Mouse (Mus musculus) lung, postnatal 36 days (tissue): ENCODE measurements at regions not wholly inside any gene's neighbourhood (a gene's known extent, or its start where the extent isn't known, plus 50 kb on each side); places are given as distances from the start of the nearest gene placed in this dataset.
"Not testable (repeated sequence)": the region's sequence is repeated elsewhere in the genome, so short reads cannot be mapped to it uniquely, and the experiment has no call there.

Experiments used
- DNase-seq: peaks from one replicate; pipeline ENCODE4 v3.0.0; 2022; ENCODE audit warnings: mixed read lengths

DNA sequence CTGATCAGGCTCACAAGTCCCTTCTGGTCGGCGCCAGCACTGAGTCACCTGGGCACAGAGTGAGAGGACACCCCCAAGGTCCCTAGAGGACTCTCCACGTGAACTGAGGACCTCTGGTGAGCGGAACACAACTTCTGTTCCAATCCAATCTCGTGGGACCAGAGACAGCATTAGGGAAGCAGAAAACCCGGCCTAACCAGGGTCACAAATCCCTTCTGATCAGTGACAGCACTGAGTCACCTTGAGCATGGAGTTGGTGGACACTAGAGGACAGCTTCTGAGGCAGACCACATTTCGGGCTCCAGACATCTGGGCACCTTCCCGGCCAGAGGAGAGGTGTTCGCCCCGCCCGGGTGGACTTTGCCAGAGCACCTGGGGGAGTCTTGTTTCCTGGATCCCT lies 412.3 kb upstream of the Arid1b start:
- no peak for DNase-seq

DNA sequence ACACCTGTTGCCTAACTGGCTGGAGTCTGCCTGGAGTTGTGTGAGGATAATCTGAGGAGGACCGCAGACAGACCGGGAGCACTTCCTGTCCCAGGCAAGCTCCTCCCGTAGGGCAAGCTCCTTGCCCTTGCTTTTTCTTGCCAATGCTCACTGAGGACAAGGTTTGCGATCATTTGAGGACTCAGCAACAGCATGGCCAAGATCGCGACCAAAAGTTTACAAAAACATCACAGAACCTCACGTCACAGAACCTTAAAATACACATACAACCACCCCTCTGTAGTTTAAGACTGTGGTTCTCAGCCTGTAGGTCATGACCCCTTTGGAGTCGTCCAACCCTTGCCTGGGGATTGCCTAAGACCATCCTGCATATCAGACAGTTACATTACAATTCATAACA lies 383.7 kb upstream of the Arid1b start:
- peak; percentile 34 for DNase-seq

- no peak for DNase-seq
Measured at GRCm38 (mm10) chr17:4610993-4611392, 383.1 kb upstream of the Arid1b start.

GRCm38 (mm10) chr17:4611711-4612110 lies 382.4 kb upstream of the Arid1b start:
- no peak for DNase-seq

- peak; percentile 26 for DNase-seq
Measured at GRCm38 (mm10) chr17:4612136-4612535, 382.0 kb upstream of the Arid1b start.

- DNase-seq = peak; percentile 2
Measured at GRCm38 (mm10) chr17:4612741-4613140, 381.4 kb upstream of the Arid1b start.

DNA sequence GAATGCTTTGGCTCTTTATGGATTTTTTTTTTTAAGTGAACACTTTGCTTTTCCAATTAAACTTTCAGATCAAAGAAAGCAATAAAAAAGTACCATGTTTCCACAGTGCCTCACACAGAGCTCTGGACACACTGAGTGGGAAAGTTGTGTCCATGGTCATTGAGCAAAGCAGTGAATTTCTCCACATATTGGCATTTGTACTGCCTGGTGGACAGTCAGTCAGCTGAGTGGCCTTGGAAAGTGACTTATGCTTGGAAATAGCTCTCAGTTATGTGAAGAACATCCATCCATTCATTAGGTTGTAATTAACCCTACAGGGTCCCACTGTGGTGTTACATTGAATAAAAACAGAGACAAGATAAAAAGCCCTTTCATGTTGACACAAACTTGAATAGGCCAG lies 373.8 kb upstream of the Arid1b start:
- no peak for DNase-seq

DNA sequence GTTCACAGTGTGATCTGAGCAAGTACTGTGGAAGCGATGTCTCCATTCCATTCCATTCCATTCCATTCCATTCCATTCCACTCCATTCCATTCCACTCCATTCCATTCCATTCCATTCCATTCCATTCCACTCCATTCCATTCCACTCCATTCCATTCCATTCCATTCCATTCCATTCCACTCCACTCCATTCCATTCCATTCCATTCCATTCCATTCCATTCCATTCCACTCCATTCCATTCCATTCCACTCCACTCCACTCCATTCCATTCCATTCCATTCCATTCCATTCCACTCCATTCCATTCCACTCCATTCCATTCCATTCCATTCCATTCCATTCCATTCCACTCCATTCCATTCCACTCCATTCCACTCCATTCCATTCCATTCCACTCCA lies 368.0 kb upstream of the Arid1b start:
- not testable (repeated sequence) for DNase-seq

DNA sequence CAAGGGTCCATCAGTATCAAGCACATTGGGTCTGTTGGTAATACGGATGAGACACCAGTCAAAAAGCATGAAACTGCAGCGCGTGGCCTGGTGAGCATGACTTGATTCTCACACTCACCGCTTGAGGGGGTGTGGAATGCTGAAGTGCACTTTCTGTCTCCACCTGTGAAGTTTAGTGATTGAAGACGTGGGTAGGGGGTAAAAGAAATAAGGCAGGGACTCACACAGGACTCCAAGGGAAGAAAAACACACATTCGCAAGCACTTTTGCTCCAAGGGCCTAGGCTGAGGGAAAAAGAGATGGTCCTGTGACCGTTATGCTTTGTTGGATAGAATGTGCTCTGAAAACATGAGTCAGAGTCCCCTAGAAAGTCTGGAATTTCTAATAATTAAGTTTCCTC lies 366.6 kb upstream of the Arid1b start:
- no peak for DNase-seq

- no peak for DNase-seq
Measured at GRCm38 (mm10) chr17:4631122-4631521, 363.0 kb upstream of the Arid1b start.

GRCm38 (mm10) chr17:4632506-4632905 lies 361.6 kb upstream of the Arid1b start:
- DNase-seq = no peak

DNA sequence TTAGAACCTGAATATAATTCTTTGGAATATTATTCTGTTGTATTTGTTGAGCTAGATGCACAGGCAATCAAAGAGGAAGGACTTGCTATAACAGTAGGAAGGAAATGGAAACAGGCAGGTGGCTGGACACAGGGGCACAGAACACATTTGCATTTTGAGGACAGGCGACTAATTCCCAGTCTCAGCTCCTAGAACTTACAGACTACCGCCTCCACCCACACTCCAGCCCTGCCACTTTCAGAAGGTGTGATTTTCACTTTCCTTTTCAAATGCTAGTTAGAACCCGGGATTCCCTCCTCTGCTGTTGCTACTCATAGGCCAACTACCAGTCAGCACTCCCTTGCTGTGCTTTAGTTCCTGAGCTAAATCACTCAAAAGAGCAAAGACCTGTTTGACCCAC lies 360.4 kb upstream of the Arid1b start:
- no peak for DNase-seq

DNA sequence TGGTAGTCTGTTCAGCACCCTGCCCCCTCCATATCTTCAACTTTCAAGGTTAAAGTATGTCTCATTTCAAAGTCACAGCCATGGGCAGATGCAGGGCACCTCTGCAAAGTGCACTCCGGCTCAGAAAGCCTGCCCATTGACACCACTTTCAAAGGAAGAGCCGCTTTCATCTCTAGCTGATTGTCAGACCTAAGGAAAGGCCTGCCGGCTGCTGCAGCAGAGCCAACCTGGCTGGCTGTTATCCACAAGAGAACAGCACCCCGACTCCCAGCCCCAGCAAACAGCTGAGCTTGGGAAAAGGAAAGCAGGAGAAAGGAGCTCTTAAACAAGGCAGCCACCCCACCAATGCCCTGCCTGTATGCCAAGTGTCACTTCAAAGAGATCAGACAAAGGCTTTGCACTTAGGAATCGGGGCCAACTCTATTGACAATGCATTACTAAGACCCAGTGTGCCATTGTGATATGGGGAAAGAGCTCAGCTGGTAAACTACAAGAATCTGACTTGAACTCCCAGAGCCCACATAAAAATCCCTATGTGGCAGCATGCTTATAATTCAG lies 357.3 kb upstream of the Arid1b start:
- no peak for DNase-seq

DNA sequence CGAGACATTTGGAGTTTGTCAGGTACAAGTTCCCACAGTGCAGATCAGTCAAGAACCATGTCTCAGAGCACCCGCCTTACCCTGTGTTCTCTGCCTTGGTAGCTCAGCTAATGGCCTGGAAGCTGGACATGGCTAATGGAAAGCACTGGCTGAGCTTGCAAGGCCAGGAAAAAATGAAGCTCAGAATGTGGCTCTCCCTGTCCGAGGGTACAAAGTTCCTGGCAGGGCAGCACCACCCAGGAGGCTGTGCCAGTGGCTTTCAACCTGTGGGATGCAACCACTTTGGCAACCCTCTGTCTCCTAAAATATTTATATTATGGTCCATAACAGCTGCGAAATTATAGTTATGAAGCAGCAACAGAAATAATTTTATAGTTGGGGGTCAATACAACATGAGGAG lies 354.6 kb upstream of the Arid1b start:
- DNase-seq = no peak

DNA sequence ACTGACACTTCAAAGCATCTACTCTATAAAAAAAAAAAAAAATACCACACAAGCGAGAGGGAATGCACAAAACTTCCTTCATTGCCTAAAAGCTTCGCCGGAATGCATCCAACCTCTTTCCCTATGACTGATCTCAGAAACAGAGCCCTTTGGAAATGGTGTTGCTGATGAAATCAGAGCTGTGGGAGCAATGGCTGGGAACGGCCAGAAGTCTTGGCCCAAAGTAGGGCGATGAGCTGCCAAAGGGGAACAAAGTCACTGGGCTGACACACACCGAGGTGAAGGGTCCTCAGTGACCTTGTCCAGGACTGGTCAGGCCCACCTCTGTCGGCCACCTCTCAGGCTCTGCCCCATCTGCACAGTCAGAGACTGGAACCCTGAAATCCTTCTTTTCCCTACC lies 353.6 kb upstream of the Arid1b start:
- DNase-seq = peak; percentile 64

DNA sequence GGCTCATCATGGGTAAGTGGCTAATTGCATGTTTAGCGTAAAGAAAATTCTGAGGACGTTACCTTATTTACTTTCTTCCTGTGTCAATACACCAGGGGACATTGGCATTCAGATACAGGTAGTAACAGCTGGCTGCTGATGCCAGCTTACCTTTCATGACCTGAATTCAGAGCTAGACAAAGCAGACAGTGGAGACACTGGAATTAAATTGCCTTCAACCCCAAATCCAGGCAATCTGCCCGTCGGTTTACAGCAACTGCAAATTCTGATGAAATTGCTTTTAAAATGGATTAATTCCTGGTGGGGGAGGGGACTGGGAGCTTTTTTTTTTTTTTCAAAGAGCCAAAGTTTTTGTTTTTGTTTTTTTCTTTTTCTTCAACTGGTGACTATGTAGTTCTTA lies 353.0 kb upstream of the Arid1b start:
- DNase-seq = peak; percentile 22

GRCm38 (mm10) chr17:4642046-4642445 lies 352.1 kb upstream of the Arid1b start:
- no peak for DNase-seq

GRCm38 (mm10) chr17:4643343-4643742 lies 350.8 kb upstream of the Arid1b start:
- no peak for DNase-seq

GRCm38 (mm10) chr17:4648603-4649002 lies 345.5 kb upstream of the Arid1b start:
- no peak for DNase-seq

DNA sequence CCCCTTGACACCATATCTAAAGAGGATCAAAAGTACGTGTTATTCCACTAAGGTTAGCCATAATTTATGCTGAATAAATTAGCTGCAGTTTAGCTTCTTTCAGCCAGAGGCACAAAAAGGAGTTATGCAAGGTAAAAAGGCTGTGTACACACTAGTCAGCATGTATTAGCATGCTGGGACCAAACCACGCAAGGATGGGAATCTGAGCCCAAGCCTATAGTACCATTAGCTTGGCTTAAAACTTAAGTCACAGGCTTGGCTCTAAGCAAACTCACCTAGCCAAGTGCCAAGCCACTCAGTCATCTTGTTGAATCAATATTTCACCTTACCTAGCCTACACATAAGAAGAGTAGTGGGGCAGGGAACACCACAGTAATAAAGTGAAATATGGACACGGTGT lies 339.9 kb upstream of the Arid1b start:
- no peak for DNase-seq

GRCm38 (mm10) chr17:4661996-4662395 lies 332.1 kb upstream of the Arid1b start:
- DNase-seq = no peak

DNA sequence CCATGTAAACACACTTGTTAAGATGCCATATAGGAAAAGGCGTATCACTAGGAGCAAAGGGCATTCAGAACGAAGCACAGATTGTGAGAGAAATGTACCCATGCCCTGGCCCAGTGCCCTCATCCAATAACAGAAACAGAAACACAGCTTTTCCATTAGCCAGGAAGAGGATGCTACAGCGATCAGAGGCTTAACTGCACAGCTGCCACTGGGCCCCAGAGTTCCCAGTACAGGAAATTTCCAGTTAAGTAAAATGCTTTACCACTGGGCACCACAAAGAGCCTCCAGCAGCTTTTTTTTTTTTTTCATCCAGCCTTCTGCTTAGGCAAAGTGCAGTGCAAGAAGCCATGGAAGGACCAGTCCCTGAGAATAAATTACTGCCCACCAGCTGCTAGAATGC lies 325.6 kb upstream of the Arid1b start:
- DNase-seq = no peak

DNA sequence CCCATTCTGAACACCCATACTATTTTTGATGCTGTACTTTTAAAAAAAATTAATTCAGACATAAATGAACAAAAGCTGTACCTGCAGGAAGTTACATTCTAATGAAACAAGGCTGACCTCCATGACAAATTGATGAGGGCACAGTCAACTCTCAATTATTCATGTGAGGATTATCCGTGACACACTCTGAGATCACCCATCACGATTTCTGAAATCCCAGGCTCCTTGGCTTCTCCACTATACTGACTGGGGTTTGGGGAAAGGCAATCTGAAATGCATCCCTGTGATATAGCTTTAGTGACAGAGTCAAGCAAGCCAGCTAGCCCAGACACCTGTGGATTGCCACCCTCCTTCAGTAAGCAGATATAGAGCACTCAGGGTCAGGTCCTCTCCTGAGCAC lies 320.9 kb upstream of the Arid1b start:
- DNase-seq = no peak

DNA sequence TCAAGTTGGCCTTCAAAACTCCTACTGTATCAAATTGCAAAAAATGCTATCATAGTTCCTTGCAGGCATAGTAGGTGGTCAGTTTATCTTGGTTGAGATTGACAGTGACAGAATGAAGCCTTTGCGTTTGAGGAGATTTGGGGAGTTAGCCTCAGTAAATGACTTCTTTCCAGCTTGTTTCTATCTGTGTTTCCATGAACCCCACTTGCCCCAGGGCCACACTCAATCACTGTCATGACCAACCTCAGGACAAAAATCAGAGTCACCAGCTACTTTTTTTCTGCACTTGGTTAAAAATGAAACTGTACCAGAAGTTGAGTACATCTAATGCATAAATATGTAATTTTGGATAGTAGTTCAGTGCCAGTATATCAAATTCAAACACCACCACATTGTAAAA lies 287.7 kb upstream of the Arid1b start:
- DNase-seq = no peak

DNA sequence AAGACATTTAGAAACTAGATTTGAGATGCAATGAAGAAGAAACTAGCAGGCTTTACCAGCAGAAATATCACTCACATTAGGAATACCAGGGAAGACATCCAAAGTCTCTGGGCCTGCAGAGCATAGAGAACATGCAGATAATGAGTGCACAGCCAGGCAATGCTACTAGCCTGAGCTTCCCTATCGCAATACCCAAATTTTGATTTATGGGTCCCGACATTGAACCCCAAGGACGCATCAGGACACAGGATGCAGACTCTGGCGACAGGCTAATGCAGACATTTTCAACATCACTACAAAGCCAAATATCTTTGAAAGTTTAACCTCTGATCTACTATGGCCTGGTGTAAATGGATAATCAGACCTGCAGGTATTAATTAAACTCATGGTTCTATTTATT lies 273.1 kb upstream of the Arid1b start:
- no peak for DNase-seq

- no peak for DNase-seq
Measured at GRCm38 (mm10) chr17:4724031-4724430, 270.1 kb upstream of the Arid1b start.
